Mouse (Mus musculus) limb, embryonic 11.5 days (tissue): ENCODE data around the gene Pradc1. TPM values are rescaled to one million over a fixed set of nuclear protein-coding genes. Genes with fewer than 3 reads are reported as not detected.

Source experiments
- ATAC-seq: fragments of 200-750 bp; cut with Nextera tagmentation; 2 replicates; pipeline ENCODE4 v1.8.0; 2017; ENCODE audit warnings: low read depth; ENCODE audit not compliant: insufficient number of reproducible peaks, low FRiP score, low TSS enrichment
- DNase-seq: peaks from one replicate; pipeline ENCODE4 v3.0.0-alpha.2; 2015; ENCODE audit warnings: low spot score
- H3K27ac ChIP-seq: fragments of 300-500 bp; sonication (generic); replicated peaks from 2 replicates; pipeline ENCODE4 v1.5.1; 2014; ENCODE audit warnings: low read depth, mild to moderate bottlenecking, low read length
- H3K27me3 ChIP-seq: fragments of 300-500 bp; sonication (generic); 2 replicates; pipeline ENCODE4 v1.6.1; 2014; ENCODE audit warnings: mild to moderate bottlenecking, low read length, mixed read lengths; ENCODE audit not compliant: control insufficient read depth, insufficient read depth
- H3K36me3 ChIP-seq: fragments of 300-500 bp; sonication (generic); 2 replicates; pipeline ENCODE4 v1.6.1; 2014; ENCODE audit warnings: mild to moderate bottlenecking, low read length, moderate library complexity, mixed read lengths; ENCODE audit not compliant: control insufficient read depth, insufficient read depth
- H3K4me1 ChIP-seq: fragments of 300-500 bp; sonication (generic); 2 replicates; pipeline ENCODE4 v1.6.1; 2014; ENCODE audit warnings: low read length, mixed read lengths; ENCODE audit not compliant: control insufficient read depth, insufficient read depth
- H3K4me2 ChIP-seq: fragments of 300-500 bp; sonication (generic); 2 replicates; pipeline ENCODE4 v1.6.1; 2014; ENCODE audit warnings: low read depth, mild to moderate bottlenecking, moderate library complexity; ENCODE audit not compliant: severe bottlenecking
- H3K4me3 ChIP-seq: fragments of 300-500 bp; sonication (generic); 2 replicates; pipeline ENCODE4 v1.5.1; 2014; ENCODE audit warnings: low read depth, low read length
- H3K9ac ChIP-seq: fragments of 300-500 bp; sonication (generic); 2 replicates; pipeline ENCODE4 v1.6.1; 2014; ENCODE audit warnings: mild to moderate bottlenecking, low read length
- H3K9me3 ChIP-seq: fragments of 300-500 bp; sonication (generic); 2 replicates; pipeline ENCODE4 v1.6.1; 2016; ENCODE audit warnings: low read length; ENCODE audit not compliant: control insufficient read depth
- WGBS: fragments of 180-500 bp; shearing (Covaris S2); extraction: QIAGEN DNeasy Blood & Tissue Kit; methylation state at CpG from one replicate; pipeline ENCODE4 v1.1.7; 2014; 5-methylcytosine and 5-hydroxymethylcytosine counted together
- polyA plus RNA-seq: library from polyadenylated mRNA; unstranded; fragments of >200 nt; fragmentation: Nextera tagmentation; extraction: Ambion mirVana; gene quantifications from 2 replicates; pipeline ENCODE4 v1.2.1, GENCODE M21; 2014

Gene Pradc1
- polyA plus RNA-seq, 1 experiment from 2014 or later: 20.9 TPM

- Histone ChIP-seq H3K27ac (no peak overlapping the region), H3K4me2 (no peak overlapping the region), H3K27me3 (no peaks in the 10 kb centered on the region), H3K4me1 (no peaks in the 10 kb centered on the region; the same call in 1 of the 2 replicates), H3K9ac (no peak overlapping the region), H3K4me3 (no peak overlapping the region), H3K9me3 (no peaks in the 10 kb centered on the region), H3K36me3 (peaks cover 10% of the 10 kb centered on the region)
- no peak for ATAC-seq
- no peak for DNase-seq
- WGBS: 78% methylated on average over 6 of the region's 6 CpGs
Observed at GRCm38 (mm10) chr6:85447351-85447750, 4.4 kb downstream of the Pradc1 start.

DNA sequence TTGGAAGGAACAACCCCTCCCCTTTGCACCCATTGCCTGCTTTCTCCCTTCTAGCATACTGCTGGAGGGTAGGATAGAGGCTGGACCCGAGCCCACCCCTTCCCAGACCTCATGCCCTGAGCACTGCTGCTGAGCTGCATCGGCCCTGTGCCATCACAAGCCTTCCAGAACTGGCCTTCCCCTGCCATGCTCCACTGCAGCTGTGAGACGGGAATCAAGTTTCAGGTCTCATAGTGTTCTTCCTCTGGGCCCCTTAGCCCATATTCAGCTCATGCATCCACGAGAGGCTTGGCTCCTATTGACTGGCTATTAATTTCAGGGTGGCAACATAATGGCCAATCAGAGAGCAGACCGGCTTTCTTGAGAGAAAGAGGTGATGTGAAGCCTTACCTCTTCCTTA, 6.5 kb downstream of the Pradc1 start:
- no peak for ATAC-seq
- peaks cover 10% of the 10 kb centered on the region for H3K36me3 ChIP-seq
- H3K4me3 ChIP-seq: no peak overlapping the region
- WGBS: 81% methylated on average over 5 of the region's 5 CpGs
- no peak overlapping the region for H3K4me2 ChIP-seq
- no peak overlapping the region for H3K27ac ChIP-seq
- no peaks in the 10 kb centered on the region for H3K27me3 ChIP-seq
- H3K9me3 ChIP-seq: no peaks in the 10 kb centered on the region
- no peaks in the 10 kb centered on the region for H3K4me1 ChIP-seq
- H3K9ac ChIP-seq: no peak overlapping the region
- no peak for DNase-seq

GRCm38 (mm10) chr6:85444266-85444965, 7.4 kb downstream of the Pradc1 start:
- no peak for ATAC-seq
- Histone ChIP-seq H3K4me3 (no peak overlapping the region), H3K9ac (no peak overlapping the region), H3K27ac (no peak overlapping the region), H3K4me1 (no peaks in the 10 kb centered on the region), H3K36me3 (peaks cover 10% of the 10 kb centered on the region), H3K4me2 (no peak overlapping the region), H3K9me3 (no peaks in the 10 kb centered on the region), H3K27me3 (no peaks in the 10 kb centered on the region)
- 91% methylated on average over 8 of the region's 8 CpGs for WGBS
- no peak for DNase-seq

GRCm38 (mm10) chr6:85443488-85444233, 8.1 kb downstream of the Pradc1 start:
- Histone ChIP-seq H3K9ac (no peak overlapping the region), H3K27me3 (no peaks in the 10 kb centered on the region), H3K27ac (no peak overlapping the region), H3K4me2 (no peak overlapping the region), H3K4me1 (no peaks in the 10 kb centered on the region), H3K36me3 (peaks cover 10% of the 10 kb centered on the region), H3K4me3 (no peak overlapping the region), H3K9me3 (no peaks in the 10 kb centered on the region)
- DNase-seq: no peak
- WGBS: 86% methylated on average over 3 of the region's 3 CpGs
- ATAC-seq: no peak

DNA sequence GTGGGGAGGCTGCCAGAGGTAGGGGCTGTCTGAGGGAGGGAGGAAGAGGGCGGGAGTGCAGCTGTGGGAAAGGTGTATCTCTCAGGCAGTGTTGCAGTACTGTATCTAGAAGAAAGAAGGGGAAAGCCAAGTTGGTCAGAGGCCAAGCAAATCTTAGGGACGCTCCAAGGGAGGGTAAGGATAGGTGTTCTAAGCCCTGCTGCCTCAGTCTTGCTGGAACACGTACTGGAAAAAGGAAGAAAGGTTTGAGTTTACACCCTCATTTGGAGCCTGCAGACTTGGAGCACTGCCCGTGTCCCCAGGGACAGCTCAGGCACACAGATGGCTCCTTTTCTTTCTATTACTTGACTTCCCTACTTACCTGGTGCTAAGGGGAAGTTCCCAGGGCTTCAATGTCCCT, 10.6 kb downstream of the Pradc1 start:
- WGBS: 88% methylated on average over 4 of the region's 4 CpGs
- Histone ChIP-seq H3K9ac (no peak overlapping the region), H3K4me3 (no peak overlapping the region), H3K4me1 (no peaks in the 10 kb centered on the region), H3K27ac (no peak overlapping the region), H3K27me3 (no peaks in the 10 kb centered on the region), H3K36me3 (peaks cover 5% of the 10 kb centered on the region; the same call in 1 of the 2 replicates), H3K9me3 (no peaks in the 10 kb centered on the region), H3K4me2 (no peak overlapping the region)
- DNase-seq (no peak), ATAC-seq (no peak)

GRCm38 (mm10) chr6:85436631-85437030, 15.1 kb downstream of the Pradc1 start:
- no peak overlapping the region for H3K4me3 ChIP-seq
- 90% methylated on average over 5 of the region's 6 CpGs for WGBS
- H3K4me2 ChIP-seq: no peak overlapping the region
- H3K9me3 ChIP-seq: no peaks in the 10 kb centered on the region
- no peak for DNase-seq
- H3K36me3 ChIP-seq: no peaks in the 10 kb centered on the region
- H3K27ac ChIP-seq: no peak overlapping the region
- H3K4me1 ChIP-seq: no peaks in the 10 kb centered on the region
- no peaks in the 10 kb centered on the region for H3K27me3 ChIP-seq
- H3K9ac ChIP-seq: no peak overlapping the region
- ATAC-seq: no peak

DNA sequence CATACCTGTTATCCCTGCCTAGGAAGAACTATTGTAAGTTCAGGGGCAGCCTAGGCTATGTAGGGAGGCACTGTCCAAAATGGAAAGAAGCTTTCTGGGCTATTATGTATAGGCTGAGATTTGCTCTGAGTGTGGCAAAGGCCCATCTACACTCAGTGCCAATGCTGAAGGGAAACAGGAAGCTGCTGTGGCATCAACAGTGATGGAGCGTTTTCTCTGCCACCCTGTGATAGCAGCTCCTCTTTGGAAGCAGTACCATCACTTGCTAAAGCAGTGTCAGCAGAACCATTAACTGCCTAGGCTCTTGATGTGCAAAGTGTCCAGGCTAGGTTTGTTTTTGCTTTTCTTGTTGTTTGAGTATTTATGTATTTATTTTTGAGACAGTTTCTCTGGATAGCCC, 15.6 kb downstream of the Pradc1 start:
- no peak overlapping the region for H3K4me3 ChIP-seq
- H3K27ac ChIP-seq: no peak overlapping the region
- DNase-seq: no peak
- no peak for ATAC-seq
- 88% methylated on average over 1 of the region's 1 CpGs for WGBS
- no peak overlapping the region for H3K4me2 ChIP-seq
- H3K27me3 ChIP-seq: no peaks in the 10 kb centered on the region
- no peak overlapping the region for H3K9ac ChIP-seq
- no peaks in the 10 kb centered on the region for H3K36me3 ChIP-seq
- H3K9me3 ChIP-seq: no peaks in the 10 kb centered on the region
- no peaks in the 10 kb centered on the region for H3K4me1 ChIP-seq

- Histone ChIP-seq H3K27me3 (no peaks in the 10 kb centered on the region), H3K9ac (no peak overlapping the region), H3K27ac (no peak overlapping the region), H3K4me1 (no peaks in the 10 kb centered on the region), H3K9me3 (no peaks in the 10 kb centered on the region), H3K36me3 (no peaks in the 10 kb centered on the region), H3K4me2 (no peak overlapping the region), H3K4me3 (no peak overlapping the region)
- DNase-seq (no peak), ATAC-seq (no peak)
- 85% methylated on average over 5 of the region's 5 CpGs for WGBS
Observed at GRCm38 (mm10) chr6:85433865-85434264, 17.9 kb downstream of the Pradc1 start.
